Mouse (Mus musculus) limb, embryonic 12.5 days (tissue): ENCODE data around the gene Rfxank. TPM values are rescaled to one million over a fixed set of nuclear protein-coding genes. Genes with fewer than 3 reads are reported as not detected.

Source experiments
- microRNA-seq: library from miRNA; unstranded; fragments of <30 nt; microRNA quantifications from one replicate; pipeline ENCODE4, GENCODE M21; 2017
- polyA plus RNA-seq: library from polyadenylated mRNA; unstranded; fragments of >200 nt; fragmentation: Nextera tagmentation; extraction: Ambion mirVana; gene quantifications from 2 replicates; pipeline ENCODE4 v1.2.1, GENCODE M21; 2016

The Rfxank gene
- polyA plus RNA-seq, 1 experiment from 2014 or later = 26.6 TPM

Small RNA genes lying within 50 kb of the gene (microRNA-seq; reads per million reads assigned to microRNA genes)
- not detected for gene Mir7066

Other genes with a start within 250 kb of the Rfxank start
- gene Tssk6, start 237.0 kb downstream of the Rfxank start, polyA plus RNA-seq = 6.2 and 7.3 TPM in 2 replicates
- 171 and 172 TPM in 2 replicates for gene Ndufa13, start 236.6 kb downstream of the Rfxank start, polyA plus RNA-seq
- gene Yjefn3, start 236.4 kb downstream of the Rfxank start, polyA plus RNA-seq = 6.0 and 7.4 TPM in 2 replicates
- gene Gatad2a, start 142.8 kb downstream of the Rfxank start, polyA plus RNA-seq = 51.3 and 68.4 TPM in 2 replicates
- 62.7 and 65.3 TPM in 2 replicates for gene Mau2, start 96.4 kb downstream of the Rfxank start, polyA plus RNA-seq
- gene Sugp1, start 96.3 kb downstream of the Rfxank start, polyA plus RNA-seq = 55.9 and 58.9 TPM in 2 replicates
- gene Tm6sf2, start 66.2 kb downstream of the Rfxank start, polyA plus RNA-seq = 0.79 and 0.96 TPM in 2 replicates
- gene Hapln4, start 55.7 kb downstream of the Rfxank start, polyA plus RNA-seq = not detected in 2 replicates
- gene Ncan, start 18.3 kb downstream of the Rfxank start, polyA plus RNA-seq = 0.56 and 1.1 TPM in 2 replicates
- gene Nr2c2ap, start 7.8 kb downstream of the Rfxank start, polyA plus RNA-seq = 21.4 and 22.7 TPM in 2 replicates
- gene Borcs8, start 345 bp upstream of the Rfxank start, polyA plus RNA-seq = 44.7 and 47.6 TPM in 2 replicates
- gene Mef2b, start 557 bp upstream of the Rfxank start, polyA plus RNA-seq = 0.49 and 1.1 TPM in 2 replicates
- 67.5 and 69.9 TPM in 2 replicates for gene Tmem161a, start 33.2 kb upstream of the Rfxank start, polyA plus RNA-seq
- gene Slc25a42, start 73.2 kb upstream of the Rfxank start, polyA plus RNA-seq = 2.4 and 3.5 TPM in 2 replicates
- gene Sugp2, start 95.1 kb upstream of the Rfxank start, polyA plus RNA-seq = 48.3 and 50.7 TPM in 2 replicates
- 22.5 and 26.4 TPM in 2 replicates for gene Armc6, start 95.3 kb upstream of the Rfxank start, polyA plus RNA-seq
- 88.9 and 92.6 TPM in 2 replicates for gene Homer3, start 143.7 kb upstream of the Rfxank start, polyA plus RNA-seq
- 52.0 and 54.9 TPM in 2 replicates for gene Ddx49, start 163.3 kb upstream of the Rfxank start, polyA plus RNA-seq
- 269 and 288 TPM in 2 replicates for gene Cope, start 163.4 kb upstream of the Rfxank start, polyA plus RNA-seq
- gene Cers1, start 176.6 kb upstream of the Rfxank start, polyA plus RNA-seq = 7.9 and 8.8 TPM in 2 replicates
- 3.7 and 4.2 TPM in 2 replicates for gene Gdf1, start 190.7 kb upstream of the Rfxank start, polyA plus RNA-seq
- gene Upf1, start 214.1 kb upstream of the Rfxank start, polyA plus RNA-seq = 32.5 and 34.3 TPM in 2 replicates
- 2.8 and 5.8 TPM in 2 replicates for gene Comp, start 234.4 kb upstream of the Rfxank start, polyA plus RNA-seq